Mouse (Mus musculus) Patski (cell line): ENCODE results near the gene Gm5089. TPM values are rescaled to one million over a fixed set of nuclear protein-coding genes. Genes with fewer than 3 reads are reported as not detected.

ENCODE experiments used
- ATAC-seq: fragments of 100-300 bp; one replicate; pipeline ENCODE4 v1.8.0; 2021
- CTCF ChIA-PET: fragments of 350-600 bp; sonication (Branson Sonifier 250); formaldehyde crosslinking; loops from one replicate; lab custom pipeline; 2022; ENCODE audit warnings: inconsistent platforms; lab: Charles Lee
- POLR2A ChIA-PET: fragments of 350-600 bp; sonication (Branson Sonifier 250); formaldehyde crosslinking; loops from one replicate; lab custom pipeline; 2022; ENCODE audit warnings: antibody characterized with exemption, inconsistent platforms; lab: Charles Lee
- DNase-seq: peaks from one replicate; pipeline ENCODE4 v3.0.0-alpha.2; 2011; ENCODE audit warnings: low read depth, low spot score
- H3K27me3 ChIP-seq: fragments of 371-371 bp; one replicate; pipeline ENCODE4 v1.5.1; 2021
- CTCF ChIP-seq: fragments of 100-300 bp; IDR thresholded peaks from one replicate; pipeline ENCODE4 v1.5.1; 2021
- in situ Hi-C: fragments of 300-500 bp; cut with MboI; formaldehyde crosslinking; loops from 3 replicates; pipeline ENCODE4 v1.11.1; 2018; ENCODE audit warnings: low pct_unique_long_range_greater_than_20kb, mixed read lengths
- polyA plus RNA-seq: library from polyadenylated mRNA; unstranded; gene quantifications from one replicate; pipeline ENCODE4 v1.2.3, GENCODE M21; 2021

Gene Gm5089
- polyA plus RNA-seq, 1 experiment from 2014 or later, result not detected

- POLR2A ChIA-PET, result interaction anchor here (0.7 kb wide), 2 partner anchors 13 to 397 kb away, joined by 4 to 5 read pairs; no protein-coding TSS in a partner anchor
- TF ChIP-seq CTCF, result no peak
- no peak for DNase-seq
- CTCF ChIA-PET, result interaction anchor here (2.6 kb wide), 1 partner anchor 248 kb away, joined by 8 read pairs; no protein-coding TSS in a partner anchor
- in situ Hi-C loops, result loop anchor here (25.0 kb wide), 1 partner anchor 235 kb away; no protein-coding TSS in a partner anchor
- ATAC-seq, result no peak
- H3K27me3 ChIP-seq, result no peaks in the 10 kb centered on the region
Measured at GRCm38 (mm10) chr14:122472647-122473046, 21.7 kb upstream of the Gm5089 start.

DNA sequence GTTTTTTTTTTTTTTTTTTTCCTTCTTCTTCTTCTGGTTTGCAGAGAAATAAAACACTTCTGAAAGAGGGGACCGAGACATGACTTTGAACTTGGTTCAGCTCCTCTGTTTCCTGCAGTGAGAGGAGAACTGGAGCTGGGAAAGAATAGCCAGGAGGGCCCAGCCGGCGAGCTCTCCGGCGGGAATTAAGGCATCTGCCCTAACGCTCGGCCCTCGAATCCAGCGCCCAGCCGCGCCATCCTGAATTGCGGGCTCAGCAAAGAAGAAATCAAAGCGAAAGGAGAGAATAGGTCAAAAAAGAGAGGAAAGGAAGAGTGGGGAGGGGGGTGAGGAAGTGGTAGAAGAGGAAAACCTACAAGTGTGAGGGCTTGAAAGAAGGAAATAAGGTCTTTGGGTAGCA is 21.2 kb upstream of the Gm5089 start:
- TF ChIP-seq CTCF, result no peak
- in situ Hi-C loops, result loop anchor here (25.0 kb wide), 1 partner anchor 235 kb away; no protein-coding TSS in a partner anchor
- ChIA-PET CTCF (no interaction called here), POLR2A (interaction anchor here (0.7 kb wide), 2 partner anchors 14 to 397 kb away, joined by 4 to 5 read pairs; no protein-coding TSS in a partner anchor)
- ATAC-seq (no peak), DNase-seq (no peak)
- H3K27me3 ChIP-seq, result no peaks in the 10 kb centered on the region

DNA sequence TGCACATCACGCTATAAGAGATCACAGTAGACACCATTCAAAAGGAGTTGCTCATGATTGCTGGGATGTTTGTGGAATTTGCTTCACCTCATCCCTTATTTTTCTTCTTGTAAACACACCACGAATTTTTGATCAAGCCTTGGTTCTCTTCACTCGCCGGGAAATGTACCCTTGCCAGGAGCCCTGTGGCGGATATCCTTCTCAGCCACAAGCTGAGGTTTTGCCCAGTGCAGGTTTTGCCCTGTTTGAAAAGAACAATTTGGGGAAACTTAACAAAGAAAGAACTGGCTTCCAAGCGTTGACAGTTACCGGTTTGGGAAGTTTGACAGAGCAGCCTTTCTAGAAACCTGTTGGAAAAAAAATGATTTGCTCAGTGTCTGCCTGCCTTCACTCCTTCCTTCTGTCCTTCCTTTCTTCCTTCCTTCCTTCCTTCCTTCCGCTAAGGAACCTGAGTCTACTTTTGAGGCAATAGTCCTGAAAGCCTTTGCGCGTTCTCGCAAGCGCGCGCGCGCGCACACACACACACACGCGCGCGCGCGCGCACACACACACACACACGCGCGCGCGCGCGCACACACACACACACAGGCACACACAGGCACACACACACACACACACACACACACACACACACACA is 20.7 kb upstream of the Gm5089 start:
- DNase-seq (no peak), ATAC-seq (no peak)
- in situ Hi-C loops, result loop anchor here (25.0 kb wide), 1 partner anchor 234 kb away; no protein-coding TSS in a partner anchor
- TF ChIP-seq CTCF, result no peak
- ChIA-PET POLR2A (interaction anchor here (0.7 to 1.1 kb wide), 2 partner anchors 15 to 172 kb away, joined by 3 to 4 read pairs; no protein-coding TSS in a partner anchor), CTCF (no interaction called here)
- H3K27me3 ChIP-seq, result no peaks in the 10 kb centered on the region

DNA sequence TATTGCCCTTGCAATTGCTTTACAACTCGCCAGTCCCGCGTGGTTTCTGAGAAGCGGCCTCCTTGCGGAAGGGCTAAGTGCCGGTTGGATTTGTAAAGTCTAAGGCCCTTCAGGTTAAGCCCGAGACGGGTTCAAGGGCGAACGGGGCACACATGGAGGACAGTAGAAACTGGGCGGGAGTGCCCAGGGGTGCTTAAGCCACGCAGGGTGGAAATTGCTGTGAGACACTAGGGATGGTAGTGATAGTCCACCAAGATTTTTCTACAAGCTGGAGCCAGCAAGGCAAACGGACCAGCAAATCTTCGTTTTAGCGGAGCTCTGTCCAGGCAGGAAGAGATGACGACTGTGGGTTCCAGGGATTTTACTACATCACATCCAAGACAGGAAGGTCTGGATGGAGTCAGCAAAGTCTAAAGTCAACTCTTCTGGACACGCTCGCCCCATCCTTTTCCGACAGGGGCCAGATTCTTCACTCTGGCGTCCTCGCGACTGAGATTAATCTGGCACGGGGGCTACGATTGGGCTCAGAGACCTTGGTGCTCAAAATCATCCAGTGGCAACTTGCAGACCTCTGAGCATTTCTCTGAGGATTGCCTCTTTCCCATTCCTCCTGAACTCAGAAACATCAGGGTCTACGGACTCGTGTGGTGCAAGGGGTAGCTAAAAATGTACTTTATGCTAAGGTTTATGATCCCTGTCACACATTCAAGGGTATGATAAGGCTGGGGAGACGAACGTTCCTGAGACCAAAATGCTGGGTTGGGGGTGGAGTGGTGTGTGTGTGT is 18.2 kb upstream of the Gm5089 start:
- no peaks in the 10 kb centered on the region for H3K27me3 ChIP-seq
- in situ Hi-C loops, result loop anchor here (25.0 kb wide), 1 partner anchor 232 kb away; no protein-coding TSS in a partner anchor
- POLR2A ChIA-PET, result no interaction called here
- TF ChIP-seq CTCF, result no peak
- CTCF ChIA-PET, result no interaction called here
- no peak for DNase-seq
- no peak for ATAC-seq

DNA sequence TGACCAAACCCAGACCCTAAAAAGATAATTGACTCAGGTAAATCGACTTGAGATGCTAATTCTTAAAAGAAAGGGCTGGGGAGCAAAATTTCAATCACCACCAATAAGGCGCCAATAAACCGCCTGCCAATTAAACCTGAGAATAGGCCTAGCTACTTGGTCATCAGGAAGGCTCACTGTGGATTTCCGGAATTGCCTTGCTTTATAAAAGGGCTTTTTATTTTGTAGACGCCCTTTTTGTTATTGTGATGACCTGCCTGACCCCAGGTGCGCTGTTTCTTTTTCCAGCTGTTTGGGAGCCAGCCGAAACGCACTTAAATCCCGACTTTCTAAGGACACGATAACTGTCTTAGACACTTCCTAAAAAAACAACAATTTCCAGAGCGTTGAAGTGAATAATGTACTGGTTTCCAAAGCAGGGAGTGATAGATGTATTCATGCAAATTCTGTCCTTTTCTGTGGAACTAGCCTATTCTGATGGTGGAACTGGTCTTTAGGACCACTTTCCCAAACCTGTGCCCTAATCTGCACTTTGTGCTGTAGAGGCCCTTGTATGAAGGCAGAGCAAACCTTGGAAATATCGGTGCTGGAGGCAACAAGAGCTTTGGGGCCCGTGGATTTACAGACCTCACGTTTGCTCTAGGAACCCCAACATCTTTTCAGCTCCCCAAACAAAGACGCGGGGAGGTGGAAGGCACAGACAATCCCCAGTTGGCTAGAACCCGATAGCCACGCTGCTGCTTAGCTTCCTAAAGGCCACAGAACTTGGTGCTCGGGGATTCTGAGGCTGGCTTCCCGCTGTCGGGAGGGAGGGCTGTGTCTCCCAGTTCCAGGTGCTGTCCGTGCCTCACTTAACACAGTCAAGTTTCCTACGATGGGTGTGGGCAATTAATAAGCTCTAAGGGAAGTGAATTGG is 17.3 kb upstream of the Gm5089 start:
- DNase-seq, result no peak
- TF ChIP-seq CTCF, result no peak
- in situ Hi-C loops, result loop anchor here (25.0 kb wide), 1 partner anchor 231 kb away; no protein-coding TSS in a partner anchor
- no peaks in the 10 kb centered on the region for H3K27me3 ChIP-seq
- no peak for ATAC-seq
- ChIA-PET CTCF (no interaction called here), POLR2A (interaction anchor here (0.6 kb wide), 1 partner anchor 291 kb away, joined by 3 read pairs; no protein-coding TSS in a partner anchor)

DNA sequence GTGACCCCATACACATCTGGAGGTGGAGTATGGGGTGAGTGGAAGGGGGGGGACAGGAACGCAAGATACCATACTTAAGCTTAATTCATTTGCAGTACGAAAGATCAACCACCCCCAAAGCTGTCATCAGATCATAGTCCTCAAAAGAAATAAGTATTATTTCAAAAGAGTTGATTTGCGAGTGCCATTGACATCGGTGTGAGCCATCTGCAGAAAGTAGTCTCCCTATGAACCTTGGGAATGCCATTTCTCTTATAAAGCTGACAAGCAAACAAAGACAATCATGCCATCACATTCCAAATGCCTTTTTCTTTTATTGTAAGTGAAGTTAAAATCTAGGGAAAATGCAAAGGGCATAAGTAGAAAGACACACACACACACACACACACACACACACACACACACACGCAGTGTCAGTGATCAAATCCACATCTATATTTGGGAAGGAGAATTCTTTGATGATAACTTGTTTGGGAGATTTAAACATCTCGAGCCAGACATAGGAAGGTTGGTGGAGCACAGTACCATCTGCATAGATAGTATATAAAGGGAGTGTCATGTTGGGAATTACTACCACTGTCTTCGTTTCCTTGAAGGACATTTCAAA is 15.9 kb upstream of the Gm5089 start:
- POLR2A ChIA-PET, result no interaction called here

GRCm38 (mm10) chr14:122465931-122466490 is 15.1 kb upstream of the Gm5089 start:
- ATAC-seq, result no peak
- TF ChIP-seq CTCF, result no peak
- no peaks in the 10 kb centered on the region for H3K27me3 ChIP-seq
- ChIA-PET POLR2A (interaction anchor here (0.6 to 2.6 kb wide), 2 partner anchors 9 to 64 kb away, joined by 7 to 17 read pairs; partner anchors contain the start of gene Zic2), CTCF (interaction anchor here (1.4 kb wide), 1 partner anchor 12 kb away, joined by 3 read pairs; no protein-coding TSS in a partner anchor)
- DNase-seq, result no peak
- in situ Hi-C loops, result loop anchor here (25.0 kb wide), 1 partner anchor 229 kb away; no protein-coding TSS in a partner anchor

More for the DNA sequence above, 15.9 kb upstream of the Gm5089 start:
- no peak for ATAC-seq
- DNase-seq, result no peak
- TF ChIP-seq CTCF, result no peak
- in situ Hi-C loops, result loop anchor here (25.0 kb wide), 1 partner anchor 230 kb away; no protein-coding TSS in a partner anchor
- H3K27me3 ChIP-seq, result no peaks in the 10 kb centered on the region
- CTCF ChIA-PET, result no interaction called here

DNA sequence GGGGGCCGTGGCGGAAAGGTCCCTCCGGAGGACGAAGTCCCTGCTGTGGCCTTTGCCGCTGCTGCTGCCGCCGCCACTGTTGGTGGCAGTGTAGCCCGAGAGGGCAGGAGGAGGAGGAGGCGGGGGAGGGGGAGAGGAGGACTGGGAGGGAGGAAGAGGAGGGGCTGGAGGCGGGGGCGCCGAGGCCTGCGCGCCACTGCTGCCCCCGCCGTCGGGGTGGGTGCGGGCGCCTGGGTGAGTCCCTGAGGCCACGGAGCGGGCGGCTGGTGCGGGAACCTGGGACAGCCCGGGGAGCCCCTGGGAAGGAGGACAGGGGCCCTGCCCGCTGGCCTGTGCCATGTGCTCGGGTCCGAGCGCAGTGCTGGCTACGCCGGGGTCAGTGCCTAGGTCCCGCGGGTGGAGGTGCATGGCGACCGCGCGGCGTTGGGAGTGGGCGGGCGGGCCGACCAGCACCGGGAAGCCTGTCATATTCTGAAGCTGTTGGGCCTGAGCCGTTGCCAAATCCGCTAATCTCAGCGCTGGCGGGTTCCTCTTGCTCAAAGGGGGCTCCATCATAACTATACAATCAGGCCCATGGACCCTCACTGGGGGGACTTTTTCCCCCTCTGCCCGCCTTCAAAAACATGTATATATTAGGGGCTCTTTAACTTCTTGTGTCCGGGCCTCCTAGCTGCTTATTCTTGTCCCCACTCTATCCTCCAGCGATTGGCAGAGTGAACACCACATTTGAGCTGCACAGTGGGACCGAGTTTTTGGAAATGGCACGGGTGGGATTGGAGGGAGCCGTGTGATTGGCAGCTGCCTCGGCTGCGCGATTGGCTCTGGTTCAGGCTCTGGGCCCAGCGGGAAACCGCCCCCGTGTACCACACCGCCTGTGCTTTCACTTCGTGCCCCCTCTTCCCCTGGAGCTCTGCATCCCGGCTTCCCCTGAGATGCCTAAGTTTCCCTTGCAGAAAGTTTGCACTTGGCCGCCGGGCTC is 14.1 kb upstream of the Gm5089 start, which contains the start of gene Zic5:
TSS of gene Zic5 (minus strand) at position 915 of the 979 bp plus-strand sequence.
- CTCF ChIA-PET, result interaction anchor here (1.4 kb wide), 1 partner anchor 11 kb away, joined by 3 read pairs; no protein-coding TSS in a partner anchor
- no peak for DNase-seq
- ATAC-seq, result peak; percentile 10
- TF ChIP-seq CTCF, result no peak
- H3K27me3 ChIP-seq, result no peaks in the 10 kb centered on the region
- POLR2A ChIA-PET, result interaction anchor here (0.6 to 2.6 kb wide), 4 partner anchors 10 to 241 kb away, joined by 3 to 17 read pairs (median 5); partner anchors contain the start of gene Zic2
- in situ Hi-C loops, result loop anchor here (5.0 to 25.0 kb wide), 2 partner anchors 88 to 228 kb away; no protein-coding TSS in a partner anchor
